Mouse (Mus musculus) limb, embryonic 14.5 days (tissue): ENCODE measurements around the gene Ltbr. TPM values are rescaled to one million over a fixed set of nuclear protein-coding genes. Genes with fewer than 3 reads are reported as not detected.

Experiments
- ATAC-seq: fragments of 200-750 bp; cut with Nextera tagmentation; 2 replicates; pipeline ENCODE4 v1.8.0; 2017; ENCODE audit warnings: low read depth, moderate number of reproducible peaks, moderate TSS enrichment; ENCODE audit not compliant: low FRiP score
- DNase-seq: peaks from one replicate; pipeline ENCODE4 v3.0.0-alpha.2; 2015; ENCODE audit warnings: low spot score
- H3K27ac ChIP-seq: fragments of 300-500 bp; sonication (generic); replicated peaks from 2 replicates; pipeline ENCODE4 v1.5.1; 2014; ENCODE audit warnings: low read depth, mild to moderate bottlenecking, low read length, moderate library complexity, mixed read lengths
- H3K27me3 ChIP-seq: fragments of 300-500 bp; sonication (generic); 2 replicates; pipeline ENCODE4 v1.6.1; 2014; ENCODE audit warnings: low read length, mixed read lengths; ENCODE audit not compliant: control insufficient read depth, insufficient read depth
- H3K36me3 ChIP-seq: fragments of 300-500 bp; sonication (generic); 2 replicates; pipeline ENCODE4 v1.6.1; 2014; ENCODE audit warnings: mild to moderate bottlenecking, low read length, moderate library complexity, mixed read lengths; ENCODE audit not compliant: control insufficient read depth, insufficient read depth
- H3K4me1 ChIP-seq: fragments of 300-500 bp; sonication (generic); 2 replicates; pipeline ENCODE4 v1.6.1; 2014; ENCODE audit warnings: antibody characterized with exemption, low read length, mixed read lengths; ENCODE audit not compliant: control insufficient read depth, insufficient read depth
- H3K4me2 ChIP-seq: fragments of 300-500 bp; sonication (generic); replicated peaks from 2 replicates; pipeline ENCODE4 v1.6.1; 2014; ENCODE audit warnings: low read depth, mild to moderate bottlenecking, low read length, moderate library complexity; ENCODE audit not compliant: severe bottlenecking
- H3K4me3 ChIP-seq: fragments of 300-500 bp; sonication (generic); replicated peaks from 2 replicates; pipeline ENCODE4 v1.5.1; 2014; ENCODE audit warnings: low read length
- H3K9ac ChIP-seq: fragments of 300-500 bp; sonication (generic); 2 replicates; pipeline ENCODE4 v1.6.1; 2014; ENCODE audit warnings: mild to moderate bottlenecking, low read depth, low read length, moderate library complexity; ENCODE audit not compliant: severe bottlenecking
- H3K9me3 ChIP-seq: fragments of 300-500 bp; sonication (generic); 2 replicates; pipeline ENCODE4 v1.6.1; 2016; ENCODE audit warnings: low read length; ENCODE audit not compliant: control insufficient read depth
- POLR2A ChIP-seq: fragments of 200-500 bp; IDR thresholded peaks from 2 replicates; pipeline ENCODE4 v1.8.0; 2012; ENCODE audit warnings: inconsistent platforms, mild to moderate bottlenecking, moderate library complexity, borderline replicate concordance; ENCODE audit not compliant: insufficient read depth, insufficient read length; ENCODE audit errors: extremely low read depth
- WGBS: fragments of 180-500 bp; shearing (Covaris S2); extraction: QIAGEN DNeasy Blood & Tissue Kit; methylation state at CpG from one replicate; pipeline ENCODE4 v1.1.7; 2014; 5-methylcytosine and 5-hydroxymethylcytosine counted together
- polyA plus RNA-seq, 2 experiments: library from polyadenylated mRNA; depleted of rRNA in 1 of 2; stranded (reverse) in 1 of 2; unstranded in 1 of 2; fragments of >200 nt; fragmentation: Nextera tagmentation in 1 of 2; extraction: Ambion mirVana in 1 of 2; gene quantifications; 2 replicates each; pipeline versions ENCODE4 v1.2.1 to v1.2.3; 2012 to 2014

Gene Ltbr
- polyA plus RNA-seq, 2 experiments: 45.8 to 52.7 TPM

DNA sequence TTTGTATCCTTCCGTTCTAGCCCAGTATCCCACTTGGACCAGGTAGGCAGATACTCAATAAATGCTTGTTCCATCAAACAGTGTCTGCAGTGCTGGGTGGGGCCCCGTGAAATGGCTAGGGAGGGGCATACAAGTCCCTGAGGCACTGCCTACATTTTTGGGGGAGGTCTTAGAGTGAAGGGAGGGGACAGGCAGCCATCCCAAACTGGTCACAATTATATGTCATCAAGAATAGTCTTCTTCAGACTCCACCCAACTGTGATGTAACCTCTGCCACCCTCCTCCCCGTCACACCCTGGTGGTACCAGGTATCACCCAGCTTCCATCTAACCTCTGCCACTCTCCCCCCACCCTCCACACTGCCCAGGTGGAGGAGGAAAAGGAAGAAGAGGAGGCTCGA is 31.2 kb upstream of the Ltbr start:
- WGBS: 60% methylated on average over 4 of the region's 4 CpGs
- no peak for TF ChIP-seq POLR2A
- no peak for ATAC-seq

DNA sequence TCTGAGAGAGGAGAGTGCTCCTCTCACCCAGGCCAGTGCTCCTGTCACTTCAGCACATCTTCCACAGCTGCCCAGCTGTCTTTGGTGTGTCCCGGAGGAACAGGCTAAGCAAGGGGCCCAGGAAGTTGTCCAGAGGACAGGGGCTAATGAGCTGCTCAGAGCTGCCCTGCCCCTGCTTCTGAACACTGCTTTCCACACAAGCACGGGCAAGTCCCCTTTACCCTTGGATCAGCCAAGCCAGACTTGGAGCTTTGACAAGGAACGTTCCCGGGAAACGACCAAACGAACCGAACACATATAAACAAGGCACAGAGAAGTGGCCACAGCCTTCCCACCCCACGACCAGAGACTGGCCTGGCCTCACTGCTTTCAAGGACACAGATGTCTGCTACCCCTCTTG is 30.4 kb upstream of the Ltbr start:
- Histone ChIP-seq H3K27ac (no peak overlapping the region), H3K9me3 (no peaks in the 10 kb centered on the region), H3K4me3 (no peak overlapping the region), H3K4me1 (peaks cover 11% of the 10 kb centered on the region), H3K27me3 (no peaks in the 10 kb centered on the region), H3K9ac (no peak overlapping the region), H3K4me2 (no peak overlapping the region), H3K36me3 (no peaks in the 10 kb centered on the region)
- DNase-seq (no peak), ATAC-seq (no peak)
- WGBS: 26% methylated on average over 8 of the region's 8 CpGs
- TF ChIP-seq POLR2A: no peak

More for the DNA sequence above, 31.2 kb upstream of the Ltbr start:
- no peak overlapping the region for H3K9ac ChIP-seq
- H3K27ac ChIP-seq: no peak overlapping the region
- no peak overlapping the region for H3K4me3 ChIP-seq
- no peaks in the 10 kb centered on the region for H3K27me3 ChIP-seq
- H3K9me3 ChIP-seq: no peaks in the 10 kb centered on the region
- no peak for DNase-seq
- H3K4me2 ChIP-seq: no peak overlapping the region
- H3K36me3 ChIP-seq: no peaks in the 10 kb centered on the region
- peaks cover 11% of the 10 kb centered on the region for H3K4me1 ChIP-seq

DNA sequence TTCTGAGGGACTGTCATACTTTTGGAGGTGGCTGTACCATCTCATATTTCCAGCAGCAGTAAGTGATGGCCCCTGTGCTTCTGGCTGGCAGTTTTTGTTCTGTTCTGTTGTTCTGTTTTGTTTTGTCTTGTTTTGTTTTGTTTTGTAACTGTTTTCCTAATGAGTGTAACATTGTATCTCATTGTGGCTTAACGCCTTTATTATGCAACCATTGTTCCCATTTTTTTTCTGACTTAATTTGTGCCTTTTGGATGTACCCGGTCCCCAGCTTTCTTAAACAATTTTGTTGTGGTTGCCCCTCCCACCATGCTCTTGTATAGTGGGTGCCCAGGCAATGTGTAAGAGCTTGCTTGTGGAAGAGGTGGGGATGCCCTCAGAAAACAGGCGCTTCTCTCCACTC is 28.5 kb upstream of the Ltbr start:
- Histone ChIP-seq H3K36me3 (no peaks in the 10 kb centered on the region), H3K4me2 (no peak overlapping the region), H3K9ac (no peak overlapping the region), H3K9me3 (no peaks in the 10 kb centered on the region), H3K4me3 (no peak overlapping the region), H3K27me3 (no peaks in the 10 kb centered on the region), H3K27ac (no peak overlapping the region), H3K4me1 (peaks cover 4% of the 10 kb centered on the region)
- 75% methylated on average over 3 of the region's 3 CpGs for WGBS
- ATAC-seq (no peak), DNase-seq (no peak)
- no peak for TF ChIP-seq POLR2A

DNA sequence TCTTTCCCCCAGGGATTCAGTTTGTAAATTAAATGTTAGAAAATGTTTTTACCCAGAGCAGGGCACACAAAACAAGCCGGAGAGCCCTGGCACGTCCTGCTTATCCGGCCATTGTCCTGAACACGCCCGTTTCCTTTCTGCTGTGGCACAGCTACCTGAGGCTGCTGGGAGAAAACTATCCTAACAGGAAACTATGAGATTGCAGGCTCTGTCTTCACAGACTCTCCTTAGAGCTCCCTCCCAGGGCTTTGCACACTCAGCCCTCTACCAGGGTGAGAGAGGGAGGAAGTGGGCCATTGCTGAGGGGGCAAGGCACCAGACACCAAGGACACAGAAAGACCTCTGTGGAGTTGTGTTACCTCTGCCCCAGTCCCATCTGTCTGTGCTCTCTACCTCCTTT is 26.6 kb upstream of the Ltbr start:
- no peak for DNase-seq
- WGBS: 72% methylated on average over 5 of the region's 5 CpGs
- TF ChIP-seq POLR2A: no peak
- Histone ChIP-seq H3K36me3 (no peaks in the 10 kb centered on the region), H3K27me3 (no peaks in the 10 kb centered on the region), H3K27ac (no peak overlapping the region), H3K4me1 (peaks cover 4% of the 10 kb centered on the region), H3K4me2 (no peak overlapping the region), H3K9ac (no peak overlapping the region), H3K9me3 (no peaks in the 10 kb centered on the region), H3K4me3 (no peak overlapping the region)
- ATAC-seq: no peak

DNA sequence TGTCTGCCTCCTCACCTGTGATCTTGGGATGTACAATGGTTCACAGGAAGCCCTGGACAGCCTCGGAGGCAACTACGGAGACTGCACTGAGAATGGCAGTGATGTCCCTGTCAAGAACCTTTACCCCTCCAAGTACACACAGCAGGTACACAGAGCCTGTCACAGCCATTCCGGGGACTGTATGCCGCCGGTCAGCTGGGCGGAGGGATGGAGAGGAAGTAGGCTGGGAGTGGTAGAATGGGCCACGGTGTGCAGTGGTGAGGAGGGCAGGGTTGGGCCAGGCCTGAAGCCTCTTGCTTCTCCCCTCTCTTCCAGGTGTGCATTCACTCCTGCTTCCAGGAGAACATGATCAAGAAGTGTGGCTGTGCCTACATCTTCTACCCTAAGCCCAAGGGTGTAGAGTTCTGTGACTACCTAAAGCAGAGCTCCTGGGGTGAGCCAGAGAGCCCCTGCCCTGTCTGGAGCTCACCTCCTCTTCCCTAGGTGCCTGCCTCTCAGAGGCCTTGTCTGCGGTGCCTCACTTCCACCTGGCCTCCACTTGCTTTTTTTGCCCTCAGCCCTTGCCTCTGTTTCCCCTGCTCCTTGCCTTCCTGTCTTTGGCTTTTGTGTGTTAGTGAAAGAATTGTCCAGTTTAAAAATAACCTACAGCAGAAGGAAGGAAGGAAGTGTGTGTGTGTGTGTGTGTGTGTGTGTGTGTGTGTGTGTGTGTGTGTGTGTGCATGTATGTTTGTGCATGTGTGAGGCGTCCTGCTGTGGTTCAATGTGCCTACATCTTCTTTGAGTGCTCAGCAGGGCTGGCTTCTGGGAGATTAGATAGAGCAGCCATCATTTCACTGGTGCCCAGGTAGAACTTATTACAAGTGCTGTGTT is 25.3 kb upstream of the Ltbr start:
- DNase-seq: no peak
- 75% methylated on average over 9 of the region's 9 CpGs for WGBS
- ATAC-seq: no peak
- Histone ChIP-seq H3K4me3 (no peak overlapping the region), H3K9me3 (no peaks in the 10 kb centered on the region), H3K4me1 (peaks cover 3% of the 10 kb centered on the region), H3K27me3 (no peaks in the 10 kb centered on the region), H3K27ac (no peak overlapping the region), H3K36me3 (no peaks in the 10 kb centered on the region), H3K4me2 (no peak overlapping the region), H3K9ac (no peak overlapping the region)
- TF ChIP-seq POLR2A: no peak
